Mouse (Mus musculus) hindlimb bud, embryonic 11.5 days (tissue): ENCODE results near the gene Zfp740.
"Not testable (repeated sequence)": the region's sequence is repeated elsewhere in the genome, so short reads cannot be mapped to it uniquely, and the experiment has no call there.

Experiments
- DNase-seq: peaks from one replicate; pipeline ENCODE4 v3.0.0-alpha.2; 2012; ENCODE audit warnings: low read depth, low spot score; ENCODE audit errors: extremely low spot score

Gene Zfp740

GRCm38 (mm10) chr15:102202971-102203834 lies at the start of gene Zfp740:
Gene Zfp740, plus strand, starts transcription at chr15:102203249.
- peak; percentile 82 for DNase-seq

- DNase-seq = not testable (repeated sequence)
Measured at GRCm38 (mm10) chr15:102155006-102155405, 48.0 kb upstream of the Zfp740 start.

GRCm38 (mm10) chr15:102156836-102157235 lies 46.2 kb upstream of the Zfp740 start:
- DNase-seq = no peak

GRCm38 (mm10) chr15:102160415-102161060 lies 42.5 kb upstream of the Zfp740 start:
- DNase-seq = no peak

- no peak for DNase-seq
Measured at GRCm38 (mm10) chr15:102163900-102164693, 39.0 kb upstream of the Zfp740 start.

GRCm38 (mm10) chr15:102165468-102166100 lies 37.5 kb upstream of the Zfp740 start:
- no peak for DNase-seq

GRCm38 (mm10) chr15:102167620-102168021 lies 35.4 kb upstream of the Zfp740 start:
- no peak for DNase-seq

GRCm38 (mm10) chr15:102169064-102169463 lies 34.0 kb upstream of the Zfp740 start:
- DNase-seq = no peak

GRCm38 (mm10) chr15:102173581-102173980 lies 29.5 kb upstream of the Zfp740 start:
- DNase-seq = no peak

- no peak for DNase-seq
Measured at GRCm38 (mm10) chr15:102175736-102176319, 27.2 kb upstream of the Zfp740 start.

- DNase-seq = no peak
Measured at GRCm38 (mm10) chr15:102176571-102177316, 26.3 kb upstream of the Zfp740 start.

GRCm38 (mm10) chr15:102177417-102177816 lies 25.6 kb upstream of the Zfp740 start:
- no peak for DNase-seq

- DNase-seq = peak; percentile 53
Measured at GRCm38 (mm10) chr15:102178279-102178678, 24.8 kb upstream of the Zfp740 start.

- no peak for DNase-seq
Measured at GRCm38 (mm10) chr15:102179106-102179505, 23.9 kb upstream of the Zfp740 start.

GRCm38 (mm10) chr15:102179924-102180323 lies 23.1 kb upstream of the Zfp740 start:
- DNase-seq = no peak

GRCm38 (mm10) chr15:102183076-102183475 lies 20.0 kb upstream of the Zfp740 start:
- DNase-seq = no peak

GRCm38 (mm10) chr15:102186239-102186638 lies 16.8 kb upstream of the Zfp740 start:
- no peak for DNase-seq

GRCm38 (mm10) chr15:102188096-102188495 lies 15.0 kb upstream of the Zfp740 start:
- no peak for DNase-seq

- DNase-seq = no peak
Measured at GRCm38 (mm10) chr15:102188883-102189282, 14.2 kb upstream of the Zfp740 start.

- no peak for DNase-seq
Measured at GRCm38 (mm10) chr15:102191699-102192098, 11.3 kb upstream of the Zfp740 start.
